Mouse (Mus musculus) adrenal gland, adult 8-10 months (tissue): ENCODE results near the gene Fzd4. TPM values are rescaled to one million over a fixed set of nuclear protein-coding genes. Genes with fewer than 3 reads are reported as not detected.

ENCODE experiments used
- DNase-seq: peaks from one replicate; pipeline ENCODE4 v3.0.0; 2022
- total RNA-seq, 4 experiments: library from RNA; stranded (reverse); gene quantifications; 2 replicates each; pipeline ENCODE4 v1.2.4; 2022

Gene Fzd4
- total RNA-seq, 4 experiments from 2014 or later, result 21.9 to 43.3 (median 26.8) TPM

DNA sequence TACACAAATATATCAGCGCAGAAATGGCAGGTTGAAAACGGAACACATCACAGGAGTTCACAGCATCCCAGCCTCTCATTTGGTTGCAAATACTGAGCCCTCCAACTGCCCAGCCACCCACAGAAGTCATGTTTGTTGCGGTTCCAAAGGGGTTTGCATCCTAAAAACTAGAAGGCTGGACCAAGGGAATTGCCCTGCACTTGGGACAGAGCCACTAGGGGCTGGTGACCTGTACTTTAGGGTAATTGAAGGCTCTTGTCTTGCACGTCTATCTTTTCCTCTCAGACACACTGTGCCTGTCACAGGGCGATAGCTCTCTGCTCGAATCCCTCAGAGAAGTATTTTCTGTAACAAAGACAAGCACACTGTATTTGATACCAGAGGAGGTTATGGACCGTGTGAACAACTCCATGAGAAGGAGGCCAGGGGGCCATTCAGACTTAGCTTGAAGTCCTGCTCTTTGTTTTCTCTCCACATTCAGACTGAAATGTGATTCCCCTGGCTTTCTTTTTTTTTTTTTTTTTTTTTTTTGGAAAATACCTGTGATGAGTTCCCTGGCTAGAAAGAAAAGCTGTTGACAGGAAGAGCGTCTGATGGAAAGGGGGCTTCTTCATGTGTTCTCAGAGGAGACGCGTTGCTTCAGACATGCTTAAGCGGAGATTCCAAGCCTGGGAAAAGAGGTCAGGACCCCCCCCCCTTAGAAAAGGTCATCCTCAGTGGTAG, 2.9 kb upstream of the Fzd4 start:
- no peak for DNase-seq

DNA sequence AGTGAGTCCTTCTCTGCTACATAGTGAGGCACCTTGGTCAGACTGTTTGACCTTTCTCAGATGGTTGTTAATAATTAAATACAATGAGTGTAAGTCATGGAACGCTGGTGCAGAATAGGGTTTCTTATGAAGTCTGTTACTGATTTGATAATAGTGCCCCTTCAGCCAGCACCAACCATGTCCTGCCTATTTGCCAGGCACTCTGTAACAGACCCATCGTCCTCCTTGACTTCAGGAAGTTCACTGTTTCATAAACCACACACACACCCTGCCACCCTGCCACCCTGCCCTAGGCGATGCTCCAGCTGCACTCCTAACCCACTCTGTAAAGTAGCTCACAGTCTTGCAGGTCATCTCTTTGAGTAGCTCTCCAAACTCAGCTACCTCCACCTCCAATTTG, 2.2 kb upstream of the Fzd4 start:
- DNase-seq, result no peak

DNA sequence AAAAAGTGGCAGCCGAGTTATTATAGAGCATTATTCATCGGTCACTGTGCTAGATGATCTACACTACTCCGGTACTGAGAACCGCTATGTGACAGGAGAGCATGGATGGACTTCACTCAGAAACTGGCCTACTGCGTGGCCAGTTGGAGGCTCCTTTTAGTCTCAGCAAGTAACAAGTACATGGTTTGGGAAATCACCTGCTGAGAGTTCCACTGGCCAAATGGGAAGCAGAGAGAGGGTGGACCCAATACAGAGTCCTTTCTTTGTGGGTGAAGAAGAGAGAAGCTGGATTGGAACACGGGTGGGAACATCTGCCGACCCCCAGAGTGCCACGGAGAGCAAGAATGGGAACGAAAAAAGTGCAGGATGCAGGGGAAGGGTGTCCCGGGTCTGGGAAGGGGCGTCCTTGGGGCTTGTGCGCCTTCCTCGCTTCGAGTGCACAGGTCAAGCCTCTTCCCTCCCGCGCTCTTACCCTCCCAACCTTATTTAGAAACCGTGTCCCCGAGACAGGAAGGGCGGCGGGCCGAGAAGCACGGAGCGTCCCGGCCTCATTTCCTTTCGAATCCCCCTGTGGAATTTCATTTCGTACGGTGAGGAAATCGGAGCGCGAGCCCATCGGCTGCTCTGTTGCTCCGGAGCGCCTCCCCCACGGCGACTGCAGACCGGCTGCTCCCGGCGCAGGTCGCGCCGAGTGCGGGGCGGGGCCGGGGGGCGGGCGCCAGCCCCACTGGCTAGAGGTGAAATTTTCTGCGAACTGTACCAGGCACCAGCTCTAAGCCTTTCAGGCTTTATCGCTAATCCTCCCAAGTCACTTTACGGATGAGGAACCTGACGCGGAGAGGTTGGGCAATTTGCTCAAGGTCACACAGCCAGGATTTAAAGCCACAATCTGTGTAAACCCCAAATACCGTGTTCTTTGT, 842 bp upstream of the Fzd4 start:
- peak; percentile 79 for DNase-seq

DNA sequence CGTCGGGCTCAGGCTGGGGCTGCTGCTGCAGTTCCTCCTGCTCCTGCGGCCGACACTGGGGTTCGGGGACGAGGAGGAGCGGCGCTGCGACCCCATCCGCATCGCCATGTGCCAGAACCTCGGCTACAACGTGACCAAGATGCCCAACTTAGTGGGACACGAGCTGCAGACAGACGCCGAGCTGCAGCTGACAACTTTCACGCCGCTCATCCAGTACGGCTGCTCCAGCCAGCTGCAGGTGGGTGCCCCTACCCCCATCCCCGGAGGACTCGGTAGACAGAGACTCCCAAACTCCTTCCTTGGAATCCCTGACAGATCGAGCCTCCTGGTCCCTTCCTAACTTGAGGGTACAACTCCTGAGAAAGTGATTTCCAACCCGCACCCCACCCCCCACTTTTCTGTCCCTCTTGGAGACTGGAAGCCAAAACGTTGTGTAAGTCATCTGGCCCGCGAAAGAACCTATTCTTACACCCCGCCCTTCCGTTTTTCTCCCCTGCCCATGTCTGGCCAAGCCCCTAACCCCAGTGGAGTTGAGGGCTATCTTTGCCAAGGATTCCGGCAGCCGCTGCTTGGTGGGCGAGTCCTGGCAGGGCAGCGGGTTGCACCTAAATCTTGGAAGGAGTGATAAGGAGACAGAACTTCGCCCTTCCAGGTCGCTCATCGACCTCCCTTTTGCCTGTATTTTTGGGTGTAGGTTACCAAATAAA, 732 bp downstream of the Fzd4 start:
- DNase-seq, result peak; percentile 45

DNA sequence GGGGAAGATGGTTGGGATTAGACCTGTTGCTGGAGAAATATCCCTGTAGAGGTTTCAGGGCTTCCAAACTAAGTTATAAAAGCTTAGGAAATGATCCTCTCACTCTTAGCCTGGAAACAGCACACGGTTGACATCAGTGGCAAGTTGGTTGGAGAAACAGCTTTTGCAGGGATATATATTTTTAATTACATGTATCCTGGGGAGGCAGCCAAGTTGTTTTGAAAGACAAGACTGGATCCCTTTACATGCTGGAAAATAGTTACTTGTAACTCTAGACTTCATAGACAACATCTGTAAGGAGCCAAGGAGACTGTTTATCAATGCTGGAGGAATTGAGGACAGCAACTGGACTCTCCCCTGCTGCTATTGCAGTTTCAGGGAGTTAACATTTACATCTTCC, 1.9 kb downstream of the Fzd4 start:
- DNase-seq, result no peak

DNA sequence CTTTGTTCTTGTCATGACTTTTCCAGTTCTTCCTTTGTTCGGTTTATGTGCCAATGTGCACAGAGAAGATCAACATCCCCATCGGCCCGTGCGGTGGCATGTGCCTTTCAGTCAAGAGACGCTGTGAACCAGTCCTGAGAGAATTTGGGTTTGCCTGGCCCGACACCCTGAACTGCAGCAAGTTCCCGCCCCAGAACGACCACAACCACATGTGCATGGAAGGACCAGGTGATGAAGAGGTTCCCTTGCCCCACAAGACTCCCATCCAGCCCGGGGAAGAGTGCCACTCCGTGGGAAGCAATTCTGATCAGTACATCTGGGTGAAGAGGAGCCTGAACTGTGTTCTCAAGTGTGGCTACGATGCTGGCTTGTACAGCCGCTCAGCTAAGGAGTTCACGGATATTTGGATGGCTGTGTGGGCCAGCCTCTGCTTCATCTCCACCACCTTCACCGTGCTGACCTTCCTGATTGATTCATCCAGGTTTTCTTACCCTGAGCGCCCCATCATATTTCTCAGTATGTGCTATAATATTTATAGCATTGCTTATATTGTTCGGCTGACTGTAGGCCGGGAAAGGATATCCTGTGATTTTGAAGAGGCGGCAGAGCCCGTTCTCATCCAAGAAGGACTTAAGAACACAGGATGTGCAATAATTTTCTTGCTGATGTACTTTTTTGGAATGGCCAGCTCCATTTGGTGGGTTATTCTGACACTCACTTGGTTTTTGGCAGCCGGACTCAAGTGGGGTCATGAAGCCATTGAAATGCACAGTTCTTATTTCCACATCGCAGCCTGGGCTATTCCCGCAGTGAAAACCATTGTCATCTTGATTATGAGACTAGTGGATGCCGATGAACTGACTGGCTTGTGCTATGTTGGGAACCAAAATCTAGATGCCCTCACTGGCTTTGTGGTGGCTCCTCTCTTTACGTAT, 3.1 kb downstream of the Fzd4 start:
- no peak for DNase-seq

DNA sequence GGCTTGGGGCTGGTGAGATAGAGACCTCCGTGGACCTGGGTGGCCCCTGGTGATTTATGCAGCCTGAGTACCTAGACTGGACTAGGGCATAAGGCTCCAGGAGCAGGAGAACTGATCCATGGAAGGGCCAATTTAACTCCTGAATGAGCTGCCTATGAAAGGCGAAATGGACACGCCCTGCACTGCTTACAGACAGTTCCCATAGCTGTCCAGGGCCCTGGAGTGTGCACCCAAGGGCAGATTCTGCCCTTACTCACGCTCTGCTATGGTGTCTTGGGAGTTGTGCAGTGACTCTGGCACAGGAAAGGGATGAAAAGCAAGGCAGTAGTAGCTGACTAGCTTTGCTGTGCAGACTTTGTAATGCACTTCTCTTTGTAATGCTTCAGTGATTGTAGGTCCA, 6.1 kb downstream of the Fzd4 start:
- DNase-seq, result no peak

DNA sequence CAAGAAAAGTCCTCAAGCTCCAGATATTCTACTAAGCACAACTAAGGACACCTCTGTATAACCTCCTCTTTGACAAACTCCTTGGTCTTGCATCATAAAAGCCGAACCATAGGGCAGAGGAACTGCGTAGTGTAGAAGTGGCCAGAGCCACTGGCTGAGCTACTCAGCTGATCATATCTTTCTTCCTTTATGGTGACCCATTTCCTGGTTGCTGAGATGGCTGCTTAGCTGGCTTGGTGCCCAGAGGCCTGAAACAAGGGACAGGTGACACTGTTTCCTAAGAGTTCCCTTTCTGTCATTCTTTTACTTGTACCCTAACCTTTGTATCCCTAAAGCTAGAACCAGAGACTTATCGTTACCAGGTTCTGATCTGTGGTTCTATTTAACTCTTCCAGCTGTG, 7.2 kb downstream of the Fzd4 start:
- DNase-seq, result no peak

DNA sequence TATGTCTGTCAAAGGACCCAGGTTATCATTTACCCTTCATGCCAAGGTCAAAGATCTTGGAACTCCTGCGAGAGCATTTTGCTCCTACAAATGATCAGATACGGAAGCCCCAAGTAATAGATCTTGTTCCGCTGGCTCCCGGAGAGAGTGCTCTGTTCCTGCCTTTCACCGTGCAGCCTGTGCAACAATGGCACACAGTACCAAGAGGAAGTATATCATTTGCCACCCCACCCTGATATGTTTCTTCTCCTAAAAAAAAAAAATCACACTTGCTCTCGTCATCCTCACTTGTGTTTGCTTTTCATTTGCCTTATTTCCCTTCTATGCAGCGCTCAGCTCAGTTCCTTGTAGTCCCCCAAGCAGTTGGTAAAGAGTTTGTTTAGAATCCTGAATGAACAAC, 7.9 kb downstream of the Fzd4 start:
- no peak for DNase-seq

DNA sequence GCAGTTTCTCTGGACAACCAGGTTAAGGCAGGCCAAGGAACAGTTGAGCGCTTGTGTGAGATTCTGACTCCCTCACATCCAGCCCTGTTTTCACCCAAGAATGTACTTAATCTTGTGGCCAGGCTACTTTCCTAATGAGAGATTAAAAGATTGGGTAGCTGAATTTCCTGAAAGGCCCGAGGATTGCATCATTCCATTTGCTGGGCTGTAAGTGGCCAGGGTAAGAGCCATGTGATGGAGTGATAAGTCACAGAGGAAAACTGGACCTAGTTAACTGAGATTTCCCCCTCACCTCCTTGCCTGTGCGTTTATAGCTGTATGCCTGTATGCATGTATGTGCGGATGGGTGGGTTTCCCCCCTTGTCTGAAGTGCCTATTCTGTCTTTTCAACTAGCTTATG, 11.9 kb downstream of the Fzd4 start:
- no peak for DNase-seq

DNA sequence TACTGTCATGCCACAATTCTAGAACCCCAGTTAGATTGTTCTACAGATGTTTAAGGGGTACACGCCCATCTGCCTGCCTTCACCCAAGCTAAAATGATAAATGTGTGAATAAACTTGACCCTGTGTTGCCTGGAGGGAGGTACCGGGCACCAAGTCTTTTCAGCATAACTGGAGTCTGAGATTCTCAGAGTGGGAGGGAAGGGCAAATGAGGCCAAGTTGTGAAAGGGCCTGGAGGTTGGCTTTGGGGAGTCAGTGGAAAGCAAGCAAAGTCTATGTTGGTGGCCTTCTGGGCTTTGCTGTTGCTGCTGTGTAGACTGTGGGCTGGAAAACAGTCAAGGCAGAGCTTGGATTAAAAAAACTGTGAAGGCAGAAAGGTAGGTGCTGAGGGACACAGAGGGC, 13.6 kb downstream of the Fzd4 start:
- no peak for DNase-seq

DNA sequence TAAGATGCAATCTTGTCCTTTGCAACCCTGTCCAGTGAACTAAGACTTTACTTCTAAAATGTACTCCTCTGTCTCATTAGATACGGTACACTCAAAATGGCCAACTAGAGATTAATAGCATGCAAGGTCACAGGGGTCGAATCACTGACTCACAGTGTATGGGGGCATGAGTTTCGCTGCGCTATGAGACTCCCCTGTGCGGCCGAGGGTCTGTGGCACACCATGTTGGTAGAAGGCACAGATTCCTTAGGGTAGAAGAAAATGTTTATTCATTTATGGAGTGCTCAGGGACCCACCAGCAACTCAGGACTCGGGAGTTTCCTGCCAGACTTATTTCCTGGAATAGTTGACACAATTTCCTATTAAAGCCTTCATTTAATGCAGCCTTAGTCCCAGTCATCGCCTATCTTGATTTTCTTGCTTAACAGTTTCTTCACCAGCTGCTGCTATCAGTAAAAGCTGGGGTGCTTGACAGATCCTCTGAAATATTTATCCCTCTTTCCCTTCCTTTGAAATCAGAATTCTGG, 14.0 kb downstream of the Fzd4 start:
- DNase-seq, result no peak

DNA sequence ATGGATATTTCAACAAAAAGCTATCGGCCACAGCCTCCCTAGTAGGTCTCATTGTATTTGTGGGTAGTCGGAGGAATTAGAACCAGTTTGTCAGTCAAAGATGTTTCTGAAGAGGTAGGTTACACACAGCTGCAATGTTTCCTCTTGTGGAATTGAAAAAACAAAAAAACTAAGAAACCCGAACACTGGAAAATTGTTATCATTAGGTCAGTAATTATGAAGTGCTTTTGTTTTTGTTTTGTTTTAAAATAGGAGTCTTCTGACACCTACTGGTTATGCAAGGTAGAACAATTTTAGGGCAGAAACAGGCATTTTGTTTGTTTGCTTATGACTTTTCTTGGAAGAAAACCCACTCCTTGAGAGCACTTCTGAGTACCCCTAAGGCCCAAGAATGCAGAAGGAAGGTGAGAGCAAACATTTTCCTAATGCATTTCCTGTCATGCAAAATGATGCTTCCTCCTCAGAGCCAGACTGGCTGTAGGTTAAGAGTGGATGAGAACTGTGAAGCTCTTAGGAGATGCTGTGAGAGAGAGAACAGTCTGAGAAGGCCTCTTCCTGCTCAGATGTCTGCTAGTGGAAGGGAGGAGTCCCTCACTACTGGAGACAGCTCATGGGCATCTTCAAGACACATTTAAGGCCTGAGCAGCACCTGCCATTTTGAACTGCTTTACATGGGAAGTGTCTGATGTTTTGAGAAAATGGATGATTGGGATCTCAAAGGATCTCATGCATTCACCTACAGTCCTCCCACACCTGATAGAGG, 14.9 kb downstream of the Fzd4 start:
- no peak for DNase-seq

DNA sequence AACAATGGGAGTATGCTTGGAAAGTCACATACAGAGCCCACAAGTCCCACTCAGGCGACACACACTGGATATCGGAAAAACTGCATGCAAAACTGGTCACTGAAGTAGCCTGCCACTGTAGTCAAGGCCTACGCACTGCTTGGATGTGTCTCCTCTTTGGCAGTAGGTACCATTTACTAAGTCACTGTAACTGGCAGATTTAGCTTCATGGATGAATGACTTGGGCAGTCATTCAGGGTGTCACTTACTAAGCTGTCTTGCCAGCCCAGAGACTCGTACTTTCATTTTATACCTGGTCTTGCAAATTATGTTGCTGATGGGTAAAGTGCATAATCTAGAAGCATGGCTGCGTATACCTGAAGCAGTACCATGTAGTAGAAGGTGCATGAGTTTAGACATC, 17.1 kb downstream of the Fzd4 start:
- no peak for DNase-seq

DNA sequence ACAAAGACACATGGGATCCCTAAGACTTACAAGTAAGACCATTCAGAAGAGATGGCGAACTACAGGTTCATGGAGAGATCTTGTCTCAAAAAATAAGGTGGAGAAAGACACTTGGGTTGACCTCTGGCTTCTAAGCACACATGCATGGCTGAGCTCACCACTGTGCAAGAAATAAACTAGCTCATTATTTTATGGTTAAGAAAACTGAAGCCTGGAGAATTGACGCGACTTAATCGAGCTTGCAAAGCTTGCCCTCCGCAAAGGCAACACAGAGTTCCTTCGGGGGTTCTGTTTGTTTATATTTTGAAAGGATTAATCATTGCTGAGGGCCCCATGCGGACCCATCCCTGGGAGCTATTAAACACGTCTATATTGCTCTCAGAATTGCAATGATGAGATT, 18.5 kb downstream of the Fzd4 start:
- DNase-seq, result no peak

DNA sequence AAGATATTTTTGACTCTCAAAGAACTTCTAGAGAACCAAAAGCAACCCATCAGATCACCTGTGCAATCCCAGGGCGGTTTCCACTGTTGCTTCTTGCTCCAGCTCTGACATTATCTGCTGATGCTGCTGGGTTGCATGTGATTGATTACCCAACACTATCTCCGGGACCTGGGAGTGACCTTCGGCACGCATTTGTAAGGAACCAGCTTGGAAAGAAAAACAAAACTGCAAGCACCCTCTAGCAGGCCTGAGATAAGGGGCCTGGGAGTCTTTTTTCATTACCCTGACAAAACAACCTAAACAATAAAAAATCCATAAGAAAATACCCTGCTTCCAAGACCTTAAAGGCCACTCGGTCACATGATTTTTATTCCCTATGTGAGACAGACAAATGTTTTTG, 19.0 kb downstream of the Fzd4 start:
- DNase-seq, result peak; percentile 39

DNA sequence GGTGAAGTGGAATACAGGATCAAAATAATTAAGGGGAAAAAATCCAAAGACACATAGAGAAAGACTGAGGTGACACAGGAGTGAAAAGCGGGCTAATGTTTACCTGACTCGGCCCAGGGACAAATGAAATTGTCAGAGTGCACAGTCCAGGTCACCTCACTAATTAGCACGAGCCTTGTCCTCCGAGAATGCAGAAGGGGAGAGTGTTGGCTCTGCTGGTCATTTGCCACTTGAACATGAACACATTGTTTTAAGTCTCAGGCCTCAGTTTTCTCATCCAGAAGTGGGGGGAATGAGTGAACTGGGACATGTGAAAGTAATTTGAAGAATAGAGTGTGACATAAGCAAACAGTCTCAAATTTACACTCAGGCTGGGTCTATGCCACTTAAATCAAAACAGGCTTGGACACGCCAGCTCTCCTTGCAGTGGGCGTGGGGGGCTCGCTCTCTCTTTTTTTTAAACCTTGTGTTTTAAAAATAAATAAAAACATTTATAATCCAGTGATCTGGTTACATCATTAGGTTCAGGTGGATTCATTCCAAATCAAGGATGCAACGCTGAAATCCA, 19.6 kb downstream of the Fzd4 start:
- DNase-seq, result no peak

DNA sequence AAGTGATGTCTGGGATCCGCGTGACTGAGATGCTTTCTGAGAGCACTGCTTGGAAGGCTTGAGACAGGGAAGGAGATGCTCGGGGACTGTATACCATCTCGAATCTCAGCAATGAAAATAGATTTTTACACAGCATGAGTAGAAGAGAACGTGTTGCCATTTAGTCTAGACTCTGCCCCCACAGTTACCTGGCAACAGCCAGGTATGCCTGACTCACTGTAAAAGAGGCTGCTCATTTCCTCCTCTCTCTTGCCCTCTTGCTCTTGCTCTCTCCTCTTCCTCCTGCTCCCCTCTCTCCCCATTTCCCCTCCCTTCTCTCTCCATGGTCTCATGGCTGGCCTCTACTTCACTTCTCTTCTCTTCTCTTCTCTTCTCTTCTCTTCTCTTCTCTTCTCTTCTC, 20.5 kb downstream of the Fzd4 start:
- DNase-seq, result no peak

DNA sequence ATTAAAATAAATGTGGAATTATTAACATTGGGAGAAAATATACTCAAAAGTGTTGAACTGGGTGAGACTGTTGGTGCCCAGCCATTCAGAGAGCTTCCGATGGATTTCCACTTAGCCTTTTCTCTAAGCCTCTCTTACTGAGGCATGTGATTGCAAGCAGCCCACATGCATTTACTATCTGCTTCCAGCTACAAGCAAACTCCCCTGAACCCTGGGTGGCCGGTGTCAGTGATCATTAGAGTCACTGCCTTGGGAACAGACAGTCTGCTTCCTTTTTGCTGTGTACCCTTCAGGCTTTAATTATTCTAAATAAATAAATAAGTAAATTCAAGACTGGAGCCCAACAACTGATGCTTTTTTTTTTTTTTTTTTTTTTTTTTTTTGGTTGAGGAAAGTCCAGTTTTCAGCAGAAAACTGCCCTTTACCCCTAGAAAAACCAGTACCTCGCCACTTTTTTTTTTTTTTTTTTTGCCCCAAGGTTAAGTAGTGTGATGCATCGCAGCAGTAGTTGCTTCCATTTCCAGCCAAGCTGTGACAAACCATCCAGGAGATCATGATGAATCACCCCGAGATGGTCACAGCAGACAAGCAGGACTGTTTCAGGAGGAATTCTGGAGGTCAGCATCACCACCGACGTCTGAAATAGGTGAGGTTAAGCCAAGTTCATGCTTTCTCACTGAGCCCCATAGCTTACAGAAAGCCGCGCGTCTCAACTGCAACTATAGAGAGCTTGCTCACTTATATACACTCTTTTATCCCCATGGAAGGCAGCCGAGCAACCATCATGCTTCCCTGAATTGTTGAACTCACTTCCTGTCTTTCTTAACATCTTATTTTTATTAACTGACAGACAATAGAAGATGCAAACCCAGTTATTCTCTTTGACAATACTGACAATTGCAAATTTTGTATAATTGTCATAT, 21.9 kb downstream of the Fzd4 start:
- no peak for DNase-seq

DNA sequence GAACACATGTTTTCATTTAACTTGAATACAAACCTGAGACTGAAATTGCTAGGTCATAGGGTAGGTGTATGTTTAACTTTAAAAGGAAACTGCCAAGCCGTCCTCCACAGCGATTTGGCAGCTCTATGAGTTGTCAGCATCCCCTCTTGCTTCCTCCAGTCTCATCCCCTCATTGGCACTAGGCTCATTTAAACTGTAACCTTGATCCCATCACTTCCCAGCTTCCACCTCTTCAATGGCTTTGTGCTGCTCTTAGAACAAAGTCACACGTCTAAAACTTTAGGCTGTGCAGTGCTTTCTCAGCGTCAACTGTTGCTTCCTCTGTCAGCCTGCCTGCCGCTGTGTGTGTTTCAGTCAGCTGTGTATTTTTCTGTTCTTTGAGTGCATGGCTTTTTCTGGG, 22.9 kb downstream of the Fzd4 start:
- DNase-seq, result no peak
